Mouse (Mus musculus) urinary bladder, postnatal 36 days (tissue): ENCODE data around the gene Rnf38.

ENCODE experiments used
- DNase-seq, 2 experiments: peaks; one replicate each; pipeline ENCODE4 v3.0.0; 2022; ENCODE audit warnings: low spot score in 2 of 2, mixed read lengths in 1 of 2

Rnf38 gene

GRCm38 (mm10) chr4:44119410-44120201 lies 114.0 kb downstream of the Rnf38 start:
- DNase-seq = no peak

DNA sequence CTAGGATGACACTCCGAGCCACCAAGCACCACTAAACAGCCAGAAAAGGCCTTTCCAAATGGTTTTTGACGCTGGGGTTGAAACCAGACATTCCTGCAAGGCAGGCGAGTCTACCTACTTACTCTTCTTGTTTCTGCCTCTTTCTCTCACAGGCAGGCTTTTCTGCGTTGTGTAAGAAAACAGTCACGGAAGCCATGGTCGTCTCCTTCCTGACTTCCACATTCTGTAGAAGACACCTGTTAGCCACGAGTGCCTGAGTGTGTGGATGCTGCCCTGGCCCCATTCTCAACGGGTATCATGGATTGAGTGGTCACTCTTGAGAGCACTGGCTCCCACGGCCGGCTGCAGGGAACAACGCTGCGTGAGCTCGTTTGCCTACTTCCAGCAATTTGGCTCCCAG lies 118.5 kb downstream of the Rnf38 start:
- no peak for DNase-seq

DNA sequence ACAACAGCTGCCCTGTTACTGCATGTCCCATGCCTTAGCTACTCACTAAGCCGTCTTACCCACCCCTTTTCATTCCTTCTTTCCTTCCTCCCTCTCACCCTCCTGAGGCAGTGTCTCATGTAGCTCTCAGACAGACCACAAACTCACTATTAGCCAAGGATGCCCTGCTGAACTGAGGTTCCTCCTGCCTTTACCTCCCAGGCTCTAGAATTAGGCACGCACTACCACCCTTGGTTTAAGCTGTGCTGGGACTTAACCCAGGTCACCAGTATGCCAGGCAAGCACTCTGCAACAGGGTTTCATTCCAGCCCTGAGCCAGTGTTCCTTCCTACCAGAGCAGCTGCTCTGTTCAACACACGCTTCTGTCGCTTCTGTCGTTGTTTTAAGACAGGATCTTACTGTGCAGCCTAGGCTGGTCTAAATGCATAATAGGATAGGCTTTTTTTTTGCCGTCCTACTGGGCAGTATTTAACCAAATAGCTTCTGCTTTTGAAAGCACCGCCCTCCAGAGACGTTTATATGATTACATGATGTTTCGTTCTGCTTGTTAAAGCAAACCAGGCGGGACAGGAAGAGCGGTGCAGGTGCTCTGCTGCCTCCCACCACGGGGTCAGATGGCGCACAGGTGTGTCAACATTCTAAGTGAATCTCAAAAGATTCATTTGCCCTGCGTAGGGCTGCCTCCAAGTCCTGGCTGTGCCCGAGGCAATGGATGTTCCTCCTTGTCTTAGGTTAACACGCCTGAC lies 120.0 kb downstream of the Rnf38 start:
- DNase-seq = no peak

DNA sequence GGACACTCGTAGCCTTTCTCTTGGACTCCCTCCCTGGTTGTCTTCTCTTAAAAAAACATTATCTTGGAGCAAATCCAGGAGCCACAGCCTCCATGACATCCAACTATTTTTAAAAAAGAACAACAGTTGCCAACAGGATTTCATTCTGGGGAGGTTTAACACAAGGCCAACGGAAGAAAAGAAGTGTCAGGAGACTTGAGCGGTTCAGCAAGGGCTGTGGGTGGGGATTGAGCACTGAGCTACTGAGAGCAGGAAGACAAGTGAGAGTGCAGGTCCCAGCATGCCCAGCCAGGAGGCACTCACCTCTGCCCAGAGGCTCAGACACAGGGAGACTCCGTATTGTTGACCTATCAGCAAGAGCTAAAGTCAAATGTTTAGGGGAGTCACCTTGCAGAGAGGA lies 120.8 kb downstream of the Rnf38 start:
- DNase-seq = peak in 1 of 2 experiments; percentile 64

GRCm38 (mm10) chr4:44110771-44111170 lies 122.8 kb downstream of the Rnf38 start:
- no peak for DNase-seq

- no peak for DNase-seq
Measured at GRCm38 (mm10) chr4:44108297-44108696, 125.3 kb downstream of the Rnf38 start.

- DNase-seq = peak in 1 of 2 experiments; percentile 21
Measured at GRCm38 (mm10) chr4:44107339-44107738, 126.2 kb downstream of the Rnf38 start.

- no peak for DNase-seq
Measured at GRCm38 (mm10) chr4:44106297-44106821, 127.2 kb downstream of the Rnf38 start.

- DNase-seq = no peak
Measured at GRCm38 (mm10) chr4:44104195-44104917, 129.2 kb downstream of the Rnf38 start.

DNA sequence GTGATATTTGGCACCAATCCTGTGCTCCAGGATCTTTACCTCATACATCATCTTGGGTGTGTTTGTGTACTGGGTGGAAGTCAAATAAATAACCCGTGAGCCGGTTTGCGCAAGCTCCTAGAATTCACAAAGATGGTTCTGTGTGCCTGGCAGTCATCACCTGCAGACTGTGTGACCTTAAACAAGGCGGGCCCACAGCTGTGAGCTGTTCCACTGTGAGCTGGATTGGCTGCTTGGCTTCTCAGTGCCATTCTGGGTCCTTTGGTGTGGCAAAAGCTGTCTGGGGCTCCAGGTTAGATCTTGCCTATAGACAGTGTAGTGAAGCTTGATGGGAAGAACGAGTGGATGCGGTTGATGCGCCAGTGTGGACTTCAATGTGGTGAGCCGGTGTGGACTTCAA lies 130.0 kb downstream of the Rnf38 start:
- DNase-seq = peak in 1 of 2 experiments; percentile 35

DNA sequence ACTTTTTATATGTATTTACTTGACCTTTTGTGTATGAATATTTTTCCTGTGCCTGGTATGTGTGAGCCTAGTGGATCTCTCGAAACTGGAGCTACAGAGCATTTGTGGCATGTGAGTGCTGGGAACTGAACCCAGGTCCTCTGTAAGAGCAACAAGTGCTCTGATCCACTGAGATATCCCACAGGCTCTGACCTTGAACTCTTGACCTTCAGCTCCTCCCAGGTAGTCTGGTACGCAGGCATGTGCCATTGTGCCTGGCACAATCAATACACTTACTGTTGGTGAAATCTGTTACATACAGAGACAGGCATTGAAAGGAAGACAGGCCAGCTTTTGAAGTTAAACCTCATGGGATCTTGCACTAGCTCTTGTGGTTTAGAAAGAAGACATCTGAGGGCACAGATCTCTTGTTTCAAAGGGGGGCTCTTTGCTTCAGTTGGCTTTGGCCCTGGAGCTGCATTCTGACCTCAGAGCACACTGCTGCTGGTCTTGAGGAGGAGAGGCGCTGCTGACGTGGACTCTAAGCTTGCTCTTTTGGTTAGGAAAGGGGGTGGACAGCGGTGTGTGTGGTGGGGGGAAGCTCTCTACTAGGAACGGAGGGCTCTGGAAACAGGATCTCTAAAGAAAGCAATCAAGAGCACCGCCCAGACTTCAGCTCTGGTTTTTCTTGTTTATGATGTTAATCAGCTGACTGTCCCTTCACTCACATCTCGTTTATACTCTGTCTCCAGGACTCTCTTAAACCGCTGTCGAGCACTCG lies 135.8 kb downstream of the Rnf38 start:
- DNase-seq = no peak

DNA sequence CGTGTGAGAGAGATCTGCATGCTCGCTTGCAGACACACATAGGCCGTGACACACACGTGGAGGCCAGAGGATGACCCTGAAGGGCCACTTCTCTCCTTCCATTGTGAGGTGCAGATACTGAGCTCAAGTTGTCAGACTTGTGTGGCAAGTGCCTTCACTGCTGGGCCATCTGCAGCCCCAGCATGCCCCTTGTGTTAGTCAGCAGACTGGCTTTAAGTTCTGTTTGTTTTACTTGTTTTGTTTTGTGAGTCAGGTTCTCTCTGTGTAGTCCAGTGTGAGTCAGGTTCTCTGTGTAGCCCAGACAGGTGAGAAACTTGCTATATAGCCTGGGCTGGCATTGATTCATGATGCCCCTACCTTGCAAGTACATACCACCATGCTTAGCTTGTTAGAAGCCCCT lies 139.1 kb downstream of the Rnf38 start:
- DNase-seq = peak in 1 of 2 experiments; percentile 54

DNA sequence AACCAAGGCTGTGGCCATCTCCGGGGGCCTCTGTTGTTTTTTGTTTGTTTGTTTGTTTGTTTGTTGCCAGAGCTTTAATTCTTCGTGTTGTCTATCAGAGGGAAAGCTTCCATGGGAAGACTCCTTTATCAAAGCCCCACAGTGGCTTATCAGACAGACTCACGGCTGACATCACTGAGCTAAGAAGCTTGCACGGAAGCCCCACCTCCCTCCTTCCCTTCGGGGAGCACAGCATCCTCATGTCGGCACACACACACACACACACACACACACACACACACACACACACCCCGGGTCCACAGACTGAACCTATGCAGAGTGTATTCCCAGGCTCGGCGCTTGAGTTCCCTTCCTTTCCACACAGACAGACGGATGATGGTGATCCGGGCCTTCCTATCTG lies 141.2 kb downstream of the Rnf38 start:
- no peak for DNase-seq

DNA sequence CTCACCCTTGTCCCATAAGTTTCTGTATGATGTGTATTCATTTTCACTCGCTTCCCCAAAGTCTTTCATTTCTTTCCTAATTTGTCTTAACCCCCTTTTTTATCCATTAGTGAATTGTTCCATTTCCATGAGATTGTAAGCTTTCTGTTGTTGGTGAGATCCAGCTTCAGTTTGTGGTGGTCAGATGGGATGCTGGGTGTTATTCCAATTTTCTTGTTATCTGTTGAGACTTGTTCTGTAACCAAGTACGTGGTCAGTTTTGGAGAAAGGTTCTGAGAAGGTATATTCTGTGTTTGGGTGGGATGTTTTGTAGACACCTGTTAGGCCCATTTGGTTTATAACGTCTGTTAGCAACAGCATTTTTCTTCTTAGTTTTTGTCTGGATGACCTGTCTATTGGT lies 148.0 kb downstream of the Rnf38 start:
- DNase-seq = no peak

DNA sequence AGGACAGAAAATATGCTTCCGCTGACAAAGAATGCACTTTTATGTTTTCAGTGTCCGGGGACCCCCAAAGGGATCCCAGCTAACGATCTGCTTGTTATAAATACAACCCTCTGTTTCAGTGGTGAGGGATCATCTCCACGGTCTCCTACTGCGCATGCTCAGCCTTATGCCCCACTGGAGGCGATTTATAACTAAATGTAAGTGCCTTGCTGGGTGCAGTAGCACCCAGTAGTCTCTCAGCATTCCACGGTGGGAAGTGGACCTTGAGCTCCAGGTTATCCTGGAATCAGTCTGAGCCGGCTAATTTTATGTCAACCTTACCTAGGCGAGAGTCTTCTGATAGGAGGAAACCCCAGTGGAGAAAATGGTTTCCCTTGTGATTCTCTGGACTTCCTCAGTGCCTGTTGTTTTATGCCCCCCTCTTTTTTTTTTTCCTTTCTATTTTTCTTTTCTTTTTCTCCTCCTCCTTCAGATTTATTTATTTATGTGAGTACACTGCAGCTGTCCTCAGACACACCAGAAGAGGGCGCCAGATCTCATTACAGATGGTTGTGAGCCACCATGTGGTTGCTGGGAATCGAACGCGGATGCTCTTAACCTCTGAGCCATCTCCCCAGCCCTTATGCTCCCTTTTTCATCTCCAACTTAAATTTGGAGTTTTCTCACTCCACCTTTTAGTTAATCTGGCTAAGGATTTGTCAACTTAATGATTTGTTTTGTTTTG lies 148.8 kb downstream of the Rnf38 start:
- no peak for DNase-seq

DNA sequence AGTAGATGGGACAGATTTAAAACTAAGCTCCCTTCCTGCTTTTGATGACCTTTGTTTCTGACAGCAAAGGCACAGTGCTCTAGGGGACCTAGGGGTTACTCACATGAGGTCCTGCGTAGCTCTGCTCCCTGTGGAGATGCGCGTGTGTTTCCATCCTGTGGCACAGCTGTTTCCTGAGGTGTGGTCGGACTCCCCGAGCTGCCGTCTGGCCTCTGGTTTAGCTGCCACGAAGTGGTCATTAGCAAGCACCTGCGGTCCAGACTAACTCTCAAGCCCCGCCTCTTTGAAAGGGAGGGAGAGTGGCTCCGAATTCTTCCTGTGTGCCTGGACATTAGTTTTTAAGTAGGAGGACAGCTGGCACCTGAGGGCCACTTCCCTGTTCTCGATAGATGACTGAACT lies 149.6 kb downstream of the Rnf38 start, which contains the start of gene Gne:
Gene Gne, minus strand, starts transcription at position 233 of the 400 bp plus-strand sequence.
- DNase-seq = peak in 1 of 2 experiments; percentile 38

GRCm38 (mm10) chr4:44078358-44078933 lies 155.1 kb downstream of the Rnf38 start:
- no peak for DNase-seq
